Mouse (Mus musculus) 3134 (cell line): ENCODE measurements at regions not wholly inside any gene's neighbourhood (a gene's known extent, or its start where the extent isn't known, plus 50 kb on each side); places are given as distances from the start of the nearest gene placed in this dataset.

Source experiments
- DNase-seq: peaks from one replicate; pipeline ENCODE4 v3.0.0-alpha.2; 2011; ENCODE audit warnings: low spot score; ENCODE audit not compliant: insufficient read length; ENCODE audit errors: extremely low read depth

DNA sequence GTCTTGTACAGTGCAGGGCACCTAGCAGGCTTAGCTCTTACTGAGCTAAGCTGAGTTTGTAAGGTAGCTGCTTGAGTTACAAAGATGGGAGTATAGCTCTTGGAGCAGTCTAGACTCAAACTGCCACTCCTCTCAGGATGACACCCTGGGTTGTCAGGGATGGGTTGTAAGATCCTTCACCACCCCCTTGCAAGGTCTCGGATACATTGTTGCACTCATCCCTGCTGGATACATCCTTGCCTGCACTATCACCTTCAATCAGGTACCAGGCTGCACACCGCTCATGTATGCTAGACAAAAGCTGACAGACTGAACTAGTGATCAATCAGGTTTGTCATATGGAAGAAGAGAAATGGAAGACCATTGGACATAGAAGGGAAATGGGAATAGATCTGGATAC is 390.4 kb upstream of the Trpc7 start:
- DNase-seq, result no peak

DNA sequence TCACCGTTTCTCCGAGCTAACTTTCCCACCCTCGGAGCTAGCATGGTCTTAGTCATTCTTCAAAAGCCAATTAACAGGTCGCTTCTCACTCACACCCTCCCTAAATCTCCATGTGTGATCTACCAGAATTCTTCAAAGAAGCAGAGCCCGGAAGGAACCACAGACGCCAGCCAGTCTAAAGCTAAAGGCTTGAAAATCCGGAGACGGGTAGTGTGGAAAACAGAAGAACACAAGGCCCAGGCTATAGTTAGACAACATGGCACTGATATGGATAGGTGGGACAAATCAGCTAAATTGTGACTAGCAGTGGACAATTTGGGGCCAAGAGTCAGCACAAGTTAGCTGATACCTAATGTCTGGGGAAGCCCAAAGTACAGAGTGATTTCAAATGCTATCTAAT is 387.0 kb upstream of the Trpc7 start:
- no peak for DNase-seq

DNA sequence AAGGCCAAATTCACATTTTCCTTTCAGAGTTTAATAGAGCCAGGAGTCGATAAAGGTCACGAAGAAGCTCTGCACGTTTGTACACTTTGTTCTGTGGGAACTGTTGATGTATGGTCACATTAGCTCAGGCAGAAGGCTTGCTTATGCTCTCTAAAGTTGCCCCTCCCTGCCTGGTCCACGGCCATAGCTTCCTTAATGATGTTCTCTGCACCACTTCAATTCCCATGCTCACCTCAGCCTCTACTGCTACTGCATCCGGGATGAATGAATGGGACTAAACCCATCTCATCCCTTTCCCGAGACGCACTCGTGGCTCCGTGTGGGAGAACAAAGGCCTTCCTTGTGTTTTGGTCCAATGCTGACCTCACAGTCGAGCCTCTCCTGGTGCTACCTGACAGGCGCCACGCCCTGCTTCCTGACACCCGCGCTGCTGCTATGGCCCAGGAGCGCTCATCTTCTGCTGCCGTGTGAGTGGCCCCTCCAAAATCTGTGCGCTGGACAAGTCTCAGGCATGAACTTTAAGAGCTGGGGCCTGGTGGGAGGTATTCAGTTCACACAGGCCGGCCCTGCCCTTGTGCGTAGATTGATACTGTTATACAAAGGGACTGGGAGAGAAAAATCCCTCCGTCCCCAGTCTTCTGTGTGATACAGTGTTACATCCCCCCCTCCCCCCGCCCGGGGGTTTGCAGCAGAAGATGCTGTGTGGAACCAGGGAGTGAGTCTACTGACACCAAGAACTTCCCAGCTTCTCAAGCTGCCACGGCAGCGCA is 386.3 kb upstream of the Trpc7 start:
- no peak for DNase-seq

DNA sequence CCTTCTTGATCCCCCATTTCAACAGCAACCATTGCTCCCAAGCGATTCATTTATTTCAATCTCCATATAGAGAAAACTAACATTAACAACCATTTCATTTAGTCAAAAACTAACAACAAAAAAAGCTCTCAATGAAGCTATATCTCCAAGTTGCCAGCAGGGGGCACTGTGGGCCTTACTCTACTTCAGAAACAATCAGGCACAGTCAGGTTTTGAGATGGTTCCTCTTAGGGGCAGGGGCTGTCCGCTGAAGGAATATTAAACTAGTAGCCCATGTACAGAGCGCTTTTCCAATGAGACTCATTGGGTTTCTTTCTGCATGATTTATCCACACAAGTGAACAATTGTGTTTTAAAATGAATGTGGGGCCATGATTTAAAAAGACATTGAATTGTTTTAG is 385.7 kb upstream of the Trpc7 start:
- no peak for DNase-seq

DNA sequence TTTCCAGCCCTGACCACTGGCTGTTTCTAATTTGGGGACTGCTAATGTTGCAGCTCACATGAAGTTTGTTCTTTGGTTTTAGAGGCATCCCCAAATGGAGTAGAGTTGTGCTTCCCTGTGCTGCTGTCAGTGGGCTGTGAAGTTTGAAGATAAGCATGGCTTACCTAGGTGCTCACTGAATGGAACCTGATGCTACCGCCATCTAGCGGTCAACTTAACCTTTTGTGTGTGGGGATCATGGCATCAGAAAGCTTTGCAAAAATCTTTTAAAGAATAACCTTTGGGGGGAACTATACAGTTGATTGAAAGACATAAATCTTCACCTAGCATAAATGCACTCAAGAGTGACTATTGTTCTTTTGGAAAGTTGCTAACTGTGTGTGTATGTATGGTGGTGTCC is 382.8 kb upstream of the Trpc7 start:
- DNase-seq, result no peak

GRCm38 (mm10) chr13:57277076-57277475 is 381.3 kb upstream of the Trpc7 start:
- DNase-seq, result no peak

DNA sequence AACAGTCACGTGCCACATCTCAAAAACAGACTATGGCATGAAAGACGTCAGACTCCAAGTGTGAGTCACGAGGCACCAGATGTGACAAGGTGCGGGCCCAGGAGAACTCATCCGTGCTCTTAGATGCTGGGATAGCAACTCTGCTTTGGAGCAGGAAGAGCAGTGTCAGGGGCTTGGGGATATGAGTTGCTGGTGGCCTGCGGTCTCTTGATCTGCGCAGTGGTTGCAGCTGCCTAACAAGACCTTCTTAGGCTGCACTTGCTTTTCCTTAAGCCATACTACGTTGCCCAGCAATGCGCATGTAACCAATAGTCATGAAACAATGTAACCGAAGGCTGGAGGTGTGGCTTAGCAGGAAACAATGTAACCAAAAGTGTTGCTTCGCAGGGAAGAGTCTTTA is 380.1 kb upstream of the Trpc7 start:
- no peak for DNase-seq

GRCm38 (mm10) chr13:57273593-57273992 is 377.8 kb upstream of the Trpc7 start:
- no peak for DNase-seq

DNA sequence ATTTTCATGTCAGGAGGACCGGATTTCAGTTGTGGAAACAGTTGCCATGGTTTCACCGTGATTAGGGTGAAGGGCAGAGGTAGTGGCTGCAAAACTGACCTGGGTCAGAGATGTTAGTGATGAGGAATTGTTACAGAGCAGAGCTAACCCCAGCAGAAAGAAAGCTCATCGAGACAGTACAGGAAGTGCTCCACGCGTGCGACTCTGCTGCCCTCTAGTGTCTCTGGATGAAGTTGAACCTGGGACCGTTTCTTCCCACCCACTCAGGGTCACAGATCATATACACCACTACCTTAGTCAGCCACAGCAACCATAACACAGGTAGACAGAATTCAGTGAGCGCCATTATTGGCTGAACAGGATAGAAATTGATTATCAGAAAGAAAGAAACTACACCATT is 373.8 kb upstream of the Trpc7 start:
- peak; percentile 5 for DNase-seq

- no peak for DNase-seq
These were observed 364.1 kb upstream of the Trpc7 start for GRCm38 (mm10) chr13:57259920-57260319.

GRCm38 (mm10) chr13:57259474-57259873 is 363.7 kb upstream of the Trpc7 start:
- DNase-seq, result no peak

- no peak for DNase-seq
These were observed 360.1 kb upstream of the Trpc7 start for GRCm38 (mm10) chr13:57255920-57256319.

GRCm38 (mm10) chr13:57249851-57250250 is 354.1 kb upstream of the Trpc7 start:
- DNase-seq, result no peak

GRCm38 (mm10) chr13:57249401-57249800 is 353.6 kb upstream of the Trpc7 start:
- DNase-seq, result no peak

DNA sequence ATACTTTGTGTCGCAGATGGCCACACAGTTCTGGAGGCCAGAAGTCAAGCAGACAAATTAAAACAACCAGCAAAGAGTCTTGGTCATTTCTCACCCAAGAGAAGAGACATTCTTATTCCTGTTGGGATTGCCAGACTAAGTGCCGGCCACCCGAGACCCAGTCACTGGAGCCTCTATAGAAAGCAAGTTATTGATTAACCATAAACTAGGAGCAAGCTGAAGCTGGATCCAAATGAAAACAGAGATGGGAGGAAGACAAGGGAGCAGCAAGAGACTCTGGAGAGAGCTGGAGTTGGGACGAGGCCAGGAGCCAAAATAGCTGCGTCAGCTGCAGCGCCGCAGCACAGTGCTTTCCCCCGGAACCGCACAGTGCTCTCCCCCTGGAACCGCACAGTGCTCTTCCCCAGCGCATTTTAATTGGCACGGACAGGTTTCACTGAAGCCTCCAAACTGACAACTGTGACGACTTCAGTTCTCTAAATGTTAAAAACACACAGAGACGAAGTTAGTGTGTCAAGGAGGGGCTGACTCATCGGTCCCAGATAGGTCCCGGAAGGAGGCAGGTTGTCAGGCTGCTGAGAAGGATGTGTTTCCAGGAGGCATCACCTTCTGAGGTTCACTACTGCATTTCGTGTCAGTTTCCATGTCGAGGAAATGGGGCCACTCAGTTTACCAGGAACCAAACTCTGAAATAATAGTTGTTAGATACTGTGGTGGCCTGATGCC is 350.6 kb upstream of the Trpc7 start:
- DNase-seq, result no peak

DNA sequence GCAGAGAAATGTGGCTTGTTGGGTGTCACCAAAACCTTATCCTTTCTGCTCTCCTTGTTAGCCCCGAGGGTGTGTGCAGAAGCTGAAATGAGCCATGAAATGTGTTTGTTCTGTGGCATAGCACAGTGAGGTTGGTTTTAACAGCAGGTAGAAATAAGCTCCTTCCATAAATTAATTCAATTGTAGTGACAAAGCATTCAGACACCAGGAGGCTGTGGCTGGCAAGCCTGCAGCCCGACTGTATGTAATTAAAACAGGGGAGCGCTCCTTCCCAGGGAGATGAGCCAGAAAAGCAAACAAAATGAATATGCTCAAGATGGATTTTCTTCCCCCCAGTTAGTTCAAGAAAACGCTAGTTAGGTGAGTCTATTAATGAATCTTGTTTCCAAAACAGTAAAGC is 341.1 kb upstream of the Trpc7 start:
- no peak for DNase-seq

DNA sequence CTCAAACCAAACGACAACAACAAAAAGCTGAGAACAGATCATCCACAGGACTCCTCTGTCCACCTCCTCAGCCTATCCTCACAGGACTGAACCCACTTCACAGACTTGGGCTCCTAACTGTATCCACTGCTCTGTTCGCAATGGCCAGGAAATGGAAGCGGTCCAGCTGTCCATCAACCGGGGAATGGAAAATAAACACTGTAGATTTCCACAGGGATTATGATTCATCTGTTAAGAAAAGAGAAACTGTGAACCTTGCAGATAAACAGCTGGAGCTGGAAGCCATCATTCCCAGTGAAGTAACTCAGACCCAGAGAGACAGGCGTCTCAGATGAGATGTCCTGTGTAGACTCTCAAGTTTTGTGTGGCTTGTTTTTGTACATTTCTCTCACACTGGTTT is 340.4 kb upstream of the Trpc7 start:
- no peak for DNase-seq

DNA sequence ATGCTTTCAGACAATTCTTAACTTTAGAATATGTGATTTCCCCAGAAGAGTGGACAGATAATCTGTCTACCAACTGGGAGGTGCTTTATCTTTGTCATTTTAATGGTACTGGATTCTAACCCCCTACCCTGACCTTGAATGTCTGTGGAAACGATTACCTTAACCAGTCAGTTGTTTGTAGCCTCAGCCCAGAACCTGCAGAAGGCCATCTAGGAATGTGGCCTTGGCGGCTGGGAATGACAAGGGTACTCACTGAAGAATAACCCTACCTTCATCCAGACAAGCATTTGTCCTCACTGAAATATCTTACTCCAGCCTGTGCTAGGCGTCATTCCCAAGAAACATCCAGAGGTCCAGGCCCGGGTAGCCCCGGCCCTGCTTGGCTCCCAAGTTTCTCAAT is 337.1 kb upstream of the Trpc7 start:
- no peak for DNase-seq

DNA sequence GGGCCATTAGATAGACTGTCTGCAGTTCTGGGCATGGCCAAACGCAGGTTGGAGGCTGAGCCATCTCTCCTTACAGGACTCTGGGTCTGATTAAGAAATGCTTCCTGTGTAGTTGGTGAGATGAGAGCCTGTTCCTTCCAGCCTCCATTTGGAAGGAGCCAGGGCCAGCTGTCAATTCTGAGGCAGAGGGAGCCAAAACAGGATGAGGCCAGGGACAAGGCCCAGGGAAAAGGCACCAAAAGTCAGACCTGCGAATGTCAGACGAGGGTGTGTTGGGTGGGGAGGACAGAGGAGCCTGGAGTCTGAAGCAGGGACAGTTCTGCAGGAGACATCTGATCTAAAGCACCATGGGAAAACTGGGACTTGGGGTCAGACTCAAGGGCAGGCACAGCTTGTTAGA is 335.9 kb upstream of the Trpc7 start:
- DNase-seq, result no peak

DNA sequence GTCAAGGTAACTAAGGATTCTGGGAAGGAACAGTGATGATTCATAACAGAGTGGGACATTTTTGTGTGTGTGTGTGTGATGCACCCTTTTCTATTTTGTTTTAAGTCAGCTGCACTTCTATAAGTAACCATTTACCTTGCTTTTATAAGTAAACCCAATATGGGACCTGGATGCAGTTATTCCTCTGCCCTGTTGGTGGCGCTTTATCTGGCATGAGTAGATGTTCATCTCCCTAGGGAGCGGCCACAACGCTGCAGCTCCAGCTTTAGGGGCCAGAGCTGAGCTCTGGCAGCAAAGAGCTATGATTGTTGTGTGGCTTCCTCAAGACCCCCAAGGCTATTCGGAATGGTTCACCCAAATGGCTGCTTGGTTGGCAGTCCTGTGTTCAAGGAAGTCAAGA is 334.5 kb upstream of the Trpc7 start:
- DNase-seq, result no peak

- DNase-seq, result no peak
These were observed 325.3 kb upstream of the Trpc7 start for GRCm38 (mm10) chr13:57221092-57221491.

GRCm38 (mm10) chr13:57216161-57216560 is 320.4 kb upstream of the Trpc7 start:
- DNase-seq, result no peak
